Mouse (Mus musculus) cerebellum, postnatal 4 days (tissue): ENCODE measurements around the gene Defb36.

ENCODE experiments used
- DNase-seq, 2 experiments: peaks; one replicate each; pipeline ENCODE4 v3.0.0; 2022; ENCODE audit warnings: low spot score in 2 of 2, mixed read lengths in 1 of 2

The Defb36 gene

GRCm38 (mm10) chr2:152604057-152604456 is at the start of gene Defb36:
TSS of gene Defb36 (plus strand) at chr2:152604327.
- no peak for DNase-seq

GRCm38 (mm10) chr2:152556655-152557054 is 47.5 kb upstream of the Defb36 start:
- DNase-seq: no peak

GRCm38 (mm10) chr2:152569038-152569437 is 35.1 kb upstream of the Defb36 start, which contains the start of gene Gm17416:
TSS of gene Gm17416 (plus strand) at chr2:152569338.
- no peak for DNase-seq

- no peak for DNase-seq
Observed at GRCm38 (mm10) chr2:152569881-152570280, 34.2 kb upstream of the Defb36 start.

- no peak for DNase-seq
Observed at GRCm38 (mm10) chr2:152570313-152570712, 33.8 kb upstream of the Defb36 start.

GRCm38 (mm10) chr2:152572114-152572794 is 31.9 kb upstream of the Defb36 start, which contains the start of gene Defb21:
TSS of gene Defb21 (plus strand) at chr2:152572744.
- peak in 1 of 2 experiments; percentile 11 for DNase-seq

- no peak for DNase-seq
Observed at GRCm38 (mm10) chr2:152573484-152573883, 30.6 kb upstream of the Defb36 start.

- DNase-seq: no peak
Observed at GRCm38 (mm10) chr2:152580107-152580506, 24.0 kb upstream of the Defb36 start, which contains the start of gene Defb19. TSS of gene Defb19 (minus strand) at chr2:152580312.

GRCm38 (mm10) chr2:152580612-152581011 is 23.5 kb upstream of the Defb36 start:
- no peak for DNase-seq

GRCm38 (mm10) chr2:152586926-152587560 is 17.1 kb upstream of the Defb36 start:
- no peak for DNase-seq

- DNase-seq: no peak
Observed at GRCm38 (mm10) chr2:152588450-152588849, 15.7 kb upstream of the Defb36 start.

- DNase-seq: no peak
Observed at GRCm38 (mm10) chr2:152589021-152589420, 15.1 kb upstream of the Defb36 start.

GRCm38 (mm10) chr2:152599299-152599698 is 4.8 kb upstream of the Defb36 start, which contains the start of gene Defb45:
TSS of gene Defb45 (minus strand) at chr2:152599399.
- DNase-seq: no peak

GRCm38 (mm10) chr2:152600076-152600475 is 4.1 kb upstream of the Defb36 start:
- no peak for DNase-seq

GRCm38 (mm10) chr2:152601275-152601960 is 2.7 kb upstream of the Defb36 start:
- no peak for DNase-seq

- no peak for DNase-seq
Observed at GRCm38 (mm10) chr2:152607746-152608145, 3.6 kb downstream of the Defb36 start.

- DNase-seq: no peak
Observed at GRCm38 (mm10) chr2:152608719-152609118, 4.6 kb downstream of the Defb36 start.

GRCm38 (mm10) chr2:152612193-152612592 is 8.1 kb downstream of the Defb36 start:
- DNase-seq: no peak

GRCm38 (mm10) chr2:152615563-152615962 is 11.4 kb downstream of the Defb36 start:
- peak in 1 of 2 experiments; percentile 55 for DNase-seq

- DNase-seq: no peak
Observed at GRCm38 (mm10) chr2:152616470-152616869, 12.3 kb downstream of the Defb36 start.

- no peak for DNase-seq
Observed at GRCm38 (mm10) chr2:152617374-152617773, 13.2 kb downstream of the Defb36 start.

- DNase-seq: no peak
Observed at GRCm38 (mm10) chr2:152620367-152621134, 16.4 kb downstream of the Defb36 start.
